Comparison of ENCODE assay signal across 9 mouse cellular contexts in genomic region chr16:37916138-37916817, GRCm38 (mm10). TPM values are rescaled to one million over a fixed set of nuclear protein-coding genes. Genes with fewer than 3 reads are reported as not detected.
DNase-seq lines count a peak whose midpoint lies in the region; ATAC-seq lines count a peak whose summit lies in the region.
"Had no signal": no experiment of that assay in that cellular context is flagged by ENCODE, and none has a peak within 500 bp of the region (broad histone marks: within the 10 kb centered on the region; RNA-seq: fewer than 3 reads in every experiment).

TSS of gene Gpr156 (plus strand) at chr16:37916496.

- peak within 1 kb of the TSS; percentile 54 for H3K4me3 ChIP-seq in kidney, embryonic 14.5 days (ENCODE audit: low read length)
- H3K4me3 ChIP-seq in liver, embryonic 12.5 days: peak within 1 kb of the TSS; percentile 41
- peak within 1 kb of the TSS; percentile 37 for H3K4me3 ChIP-seq in neural tube, embryonic 11.5 days (ENCODE audit: low read depth, low read length)

- no peak within 1 kb of the TSS for H3K27ac ChIP-seq in kidney, embryonic 14.5 days (ENCODE audit: low read depth, low read length)
- H3K27ac ChIP-seq in liver, embryonic 12.5 days: no peak within 1 kb of the TSS
- H3K27ac ChIP-seq in neural tube, embryonic 11.5 days (ENCODE audit: low read depth, low read length): no peak within 1 kb of the TSS

- intact Hi-C loops in gastrocnemius, postnatal 36 days (cut with DNase I): no loop called here

- ATAC-seq in kidney, embryonic 14.5 days (ENCODE audit: low FRiP score, low TSS enrichment): peak; percentile 92
- no peak for ATAC-seq in liver, embryonic 12.5 days
- peak; percentile 90 for ATAC-seq in neural tube, embryonic 11.5 days (ENCODE audit: insufficient read depth, low FRiP score, low TSS enrichment)

- no peaks in the 10 kb centered on the region for H3K36me3 ChIP-seq in kidney, embryonic 14.5 days (ENCODE audit: control insufficient read depth, insufficient read depth, low read length)
- H3K36me3 ChIP-seq in liver, embryonic 12.5 days: no peaks in the 10 kb centered on the region
- no peaks in the 10 kb centered on the region for H3K36me3 ChIP-seq in neural tube, embryonic 11.5 days (ENCODE audit: control insufficient read depth, insufficient read depth, low read length)

- 2% methylated on average over 45 of the region's 53 CpGs for WGBS in kidney, embryonic 14.5 days
- WGBS in liver, embryonic 12.5 days (ENCODE audit: insufficient replicate concordance): 5% methylated on average over 53 of the region's 53 CpGs
- WGBS in neural tube, embryonic 11.5 days: 3% methylated on average over 42 of the region's 53 CpGs

- peaks cover 5% of the 10 kb centered on the region; the same call in 1 of the 2 replicates for H3K27me3 ChIP-seq in kidney, embryonic 14.5 days (ENCODE audit: control insufficient read depth, insufficient read depth, low read length)
- peaks cover 47% of the 10 kb centered on the region for H3K27me3 ChIP-seq in liver, embryonic 12.5 days (replicated peaks)
- H3K27me3 ChIP-seq in neural tube, embryonic 11.5 days (ENCODE audit: control insufficient read depth, insufficient read depth, low read length): no peaks in the 10 kb centered on the region

- H3K9me3 ChIP-seq in kidney, embryonic 14.5 days (ENCODE audit: control insufficient read depth, low read length): no peaks in the 10 kb centered on the region
- no peaks in the 10 kb centered on the region for H3K9me3 ChIP-seq in liver, embryonic 12.5 days (replicated peaks)
- no peaks in the 10 kb centered on the region for H3K9me3 ChIP-seq in neural tube, embryonic 11.5 days (ENCODE audit: control insufficient read depth, low read length)

- peak within 1 kb of the TSS; percentile 63 for H3K9ac ChIP-seq in kidney, embryonic 14.5 days (ENCODE audit: low read depth, low read length)
- no peak within 1 kb of the TSS for H3K9ac ChIP-seq in liver, embryonic 12.5 days
- H3K9ac ChIP-seq in neural tube, embryonic 11.5 days (ENCODE audit: low read length): peak within 1 kb of the TSS; percentile 46

- peak within 1 kb of the TSS; percentile 91 for H3K4me2 ChIP-seq in kidney, embryonic 14.5 days (replicated peaks; ENCODE audit: low read depth, low read length)
- peak within 1 kb of the TSS; percentile 62 for H3K4me2 ChIP-seq in liver, embryonic 12.5 days
- H3K4me2 ChIP-seq in neural tube, embryonic 11.5 days (ENCODE audit: low read depth): peak within 1 kb of the TSS; percentile 55

- peak; percentile 14 for DNase-seq in layer of hippocampus, adult 11-12 months (ENCODE audit: low spot score)
- no peak for DNase-seq in layer of hippocampus, adult 9-10 months (ENCODE audit: low spot score)
- DNase-seq in embryo, embryonic 10 days (ENCODE audit: low spot score): peak; percentile 77
- peak; percentile 21 to 22 for DNase-seq in gastrocnemius, postnatal 36 days
- DNase-seq in neural tube, embryonic 11.5 days (ENCODE audit: low spot score): peak; percentile 82
- DNase-seq in thymus, postnatal 36 days: peak; percentile 25 to 32

- no peaks in the 10 kb centered on the region for H3K4me1 ChIP-seq in kidney, embryonic 14.5 days (ENCODE audit: control insufficient read depth, insufficient read depth, low read length)
- no peaks in the 10 kb centered on the region for H3K4me1 ChIP-seq in liver, embryonic 12.5 days
- no peaks in the 10 kb centered on the region for H3K4me1 ChIP-seq in neural tube, embryonic 11.5 days (ENCODE audit: control insufficient read depth, insufficient read depth, low read length)

RNA-seq across cellular contexts. Expression of gene Gpr156, which starts in this region (rescaled TPM):
- total RNA-seq in gastrocnemius, postnatal 36 days (2021): under 1 TPM in 1 of 2 experiments, not detected in 1; 0.10 TPM
- 0.57 and 1.1 TPM in 2 replicates for polyA plus RNA-seq in kidney, embryonic 14.5 days (2014; fragmentation: Nextera tagmentation; extraction: Ambion mirVana)
- 0.07 TPM in 1 of 2 replicates, not detected in the other for polyA plus RNA-seq in liver, embryonic 12.5 days (2016; fragmentation: Nextera tagmentation; extraction: Ambion mirVana)
- polyA plus RNA-seq in neural tube, embryonic 11.5 days (2014; fragmentation: Nextera tagmentation; extraction: Ambion mirVana): 7.1 and 7.8 TPM in 2 replicates
- total RNA-seq: MEL had no signal

Comparison
In these comparisons a context has a peak if more than half of its experiments do, and no peak if none do; other contexts are left out.
1. Peak in DNase-seq in gastrocnemius, postnatal 36 days; RNA of the gene not detected or under 1 TPM.